Mouse (Mus musculus) cerebellum, postnatal 14 days (tissue): ENCODE measurements at regions not wholly inside any gene's neighbourhood (a gene's known extent, or its start where the extent isn't known, plus 50 kb on each side); places are given as distances from the start of the nearest gene placed in this dataset.

Source experiments
- DNase-seq, 2 experiments: peaks; one replicate each; pipeline ENCODE4 v3.0.0; 2021; ENCODE audit warnings: mixed read lengths in 2 of 2

- peak in 1 of 2 experiments; percentile 20 for DNase-seq
Measured at GRCm38 (mm10) chr4:55726081-55726480, 193.8 kb upstream of the Klf4 start.

GRCm38 (mm10) chr4:55724286-55724685 lies 192.0 kb upstream of the Klf4 start:
- no peak for DNase-seq

- DNase-seq: peak in 1 of 2 experiments; percentile 14
Measured at GRCm38 (mm10) chr4:55723124-55723523, 190.9 kb upstream of the Klf4 start.

- no peak for DNase-seq
Measured at GRCm38 (mm10) chr4:55722388-55722787, 190.1 kb upstream of the Klf4 start.

GRCm38 (mm10) chr4:55721834-55722233 lies 189.6 kb upstream of the Klf4 start:
- DNase-seq: peak in 1 of 2 experiments; percentile 21

- DNase-seq: no peak
Measured at GRCm38 (mm10) chr4:55718438-55718837, 186.2 kb upstream of the Klf4 start.

- DNase-seq: peak; percentile 63 to 66
Measured at GRCm38 (mm10) chr4:55716161-55716651, 183.9 kb upstream of the Klf4 start.

- DNase-seq: peak; percentile 50 to 66
Measured at GRCm38 (mm10) chr4:55711500-55712341, 179.5 kb upstream of the Klf4 start.

- no peak for DNase-seq
Measured at GRCm38 (mm10) chr4:55710476-55710875, 178.2 kb upstream of the Klf4 start.

- DNase-seq: no peak
Measured at GRCm38 (mm10) chr4:55708808-55709207, 176.5 kb upstream of the Klf4 start.

GRCm38 (mm10) chr4:55707916-55708315 lies 175.7 kb upstream of the Klf4 start:
- no peak for DNase-seq

GRCm38 (mm10) chr4:55704921-55705320 lies 172.7 kb upstream of the Klf4 start:
- DNase-seq: no peak

- DNase-seq: no peak
Measured at GRCm38 (mm10) chr4:55703346-55703916, 171.2 kb upstream of the Klf4 start.

- no peak for DNase-seq
Measured at GRCm38 (mm10) chr4:55701334-55701733, 169.1 kb upstream of the Klf4 start.

GRCm38 (mm10) chr4:55699917-55700316 lies 167.7 kb upstream of the Klf4 start:
- no peak for DNase-seq

GRCm38 (mm10) chr4:55699161-55699560 lies 166.9 kb upstream of the Klf4 start:
- DNase-seq: no peak

- DNase-seq: no peak
Measured at GRCm38 (mm10) chr4:55697108-55697507, 164.8 kb upstream of the Klf4 start.

- peak; percentile 50 to 65 for DNase-seq
Measured at GRCm38 (mm10) chr4:55696428-55696827, 164.2 kb upstream of the Klf4 start.

- DNase-seq: no peak
Measured at GRCm38 (mm10) chr4:55695246-55695645, 163.0 kb upstream of the Klf4 start.

GRCm38 (mm10) chr4:55689479-55689878 lies 157.2 kb upstream of the Klf4 start:
- DNase-seq: no peak

GRCm38 (mm10) chr4:55686771-55687170 lies 154.5 kb upstream of the Klf4 start:
- no peak for DNase-seq

GRCm38 (mm10) chr4:55672288-55672687 lies 140.0 kb upstream of the Klf4 start:
- no peak for DNase-seq

- no peak for DNase-seq
Measured at GRCm38 (mm10) chr4:55670258-55670657, 138.0 kb upstream of the Klf4 start.

- no peak for DNase-seq
Measured at GRCm38 (mm10) chr4:55664822-55665221, 132.6 kb upstream of the Klf4 start.
